Mouse (Mus musculus) gastrocnemius, adult 18-20 months (tissue): ENCODE results near the gene Larp1b. TPM values are rescaled to one million over a fixed set of nuclear protein-coding genes. Genes with fewer than 3 reads are reported as not detected.

Source experiments
- DNase-seq: peaks from one replicate; pipeline ENCODE4 v3.0.0; 2021; ENCODE audit warnings: low spot score
- total RNA-seq, 2 experiments: library from RNA; stranded (reverse); gene quantifications; 2 replicates each; pipeline ENCODE4 v1.2.3; 2021

Larp1b gene
- total RNA-seq, 2 experiments from 2014 or later, result 64.4 to 72.7 TPM

GRCm38 (mm10) chr3:41020687-41021086 lies 71.1 kb downstream of the Larp1b start:
- no peak for DNase-seq

- DNase-seq, result peak; percentile 28
Measured at GRCm38 (mm10) chr3:41021980-41022379, 72.4 kb downstream of the Larp1b start.

GRCm38 (mm10) chr3:41030705-41031104 lies 81.1 kb downstream of the Larp1b start:
- DNase-seq, result no peak

GRCm38 (mm10) chr3:41031286-41032210 lies 81.9 kb downstream of the Larp1b start:
- no peak for DNase-seq

GRCm38 (mm10) chr3:41038297-41038916 lies 88.8 kb downstream of the Larp1b start:
- no peak for DNase-seq

GRCm38 (mm10) chr3:41041241-41041640 lies 91.6 kb downstream of the Larp1b start:
- no peak for DNase-seq

- peak; percentile 9 for DNase-seq
Measured at GRCm38 (mm10) chr3:41042195-41042938, 92.7 kb downstream of the Larp1b start.

GRCm38 (mm10) chr3:41043756-41044354 lies 94.2 kb downstream of the Larp1b start:
- DNase-seq, result no peak

GRCm38 (mm10) chr3:41047838-41048237 lies 98.2 kb downstream of the Larp1b start:
- no peak for DNase-seq

GRCm38 (mm10) chr3:41053334-41053733 lies 103.7 kb downstream of the Larp1b start:
- DNase-seq, result no peak

- DNase-seq, result peak; percentile 2
Measured at GRCm38 (mm10) chr3:41058395-41058794, 108.8 kb downstream of the Larp1b start.

- no peak for DNase-seq
Measured at GRCm38 (mm10) chr3:41059249-41059648, 109.6 kb downstream of the Larp1b start.

- no peak for DNase-seq
Measured at GRCm38 (mm10) chr3:41061831-41062565, 112.4 kb downstream of the Larp1b start.

- DNase-seq, result no peak
Measured at GRCm38 (mm10) chr3:41062758-41063157, 113.1 kb downstream of the Larp1b start.

GRCm38 (mm10) chr3:41065320-41065719 lies 115.7 kb downstream of the Larp1b start:
- no peak for DNase-seq

- DNase-seq, result no peak
Measured at GRCm38 (mm10) chr3:41070519-41070918, 120.9 kb downstream of the Larp1b start.

- no peak for DNase-seq
Measured at GRCm38 (mm10) chr3:41075376-41075775, 125.7 kb downstream of the Larp1b start.

GRCm38 (mm10) chr3:41078673-41079072 lies 129.0 kb downstream of the Larp1b start:
- no peak for DNase-seq

- no peak for DNase-seq
Measured at GRCm38 (mm10) chr3:41080724-41081123, 131.1 kb downstream of the Larp1b start.

- peak; percentile 6 for DNase-seq
Measured at GRCm38 (mm10) chr3:41081474-41082301, 132.1 kb downstream of the Larp1b start.
